Mouse (Mus musculus): Measurements from ENCODE around the gene Txlna.

The Txlna gene

DNA sequence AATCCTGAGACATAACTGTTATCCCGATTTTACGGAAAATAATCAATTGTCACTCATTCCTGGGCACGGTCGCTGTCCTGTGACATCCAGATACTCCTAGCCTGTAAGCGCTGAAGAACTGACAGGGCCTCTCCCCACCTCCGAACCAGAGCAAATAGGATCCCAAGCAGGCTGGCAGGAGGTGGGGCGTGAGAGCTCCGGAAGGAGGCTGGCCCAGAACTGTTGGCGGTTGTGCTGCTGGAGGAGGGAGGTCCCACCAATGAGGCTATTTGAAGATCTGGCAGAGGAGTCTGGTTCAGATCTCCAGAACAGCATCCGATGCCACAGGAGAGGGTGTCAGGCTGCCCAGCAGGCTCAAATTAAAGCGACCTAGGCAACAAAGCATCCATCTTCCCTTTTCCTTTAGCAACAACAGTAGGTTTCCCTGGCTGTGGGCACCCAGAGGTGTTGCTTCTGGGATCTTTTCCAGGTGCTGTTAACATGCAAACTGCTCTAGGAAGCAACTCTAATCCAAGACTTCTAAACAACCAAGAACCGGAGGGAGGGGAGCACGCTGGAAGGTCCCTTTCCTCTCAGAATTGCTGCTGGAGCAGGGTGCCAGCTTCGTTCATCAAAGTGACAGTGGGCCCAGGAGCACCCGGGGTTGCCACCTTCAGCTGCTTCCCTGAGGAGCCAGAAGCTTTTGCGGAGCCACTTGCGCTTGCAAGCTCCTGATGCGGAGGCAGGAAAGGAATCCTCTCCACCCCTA is 16.4 kb downstream of the Txlna start:
- DNase-seq (ENCODE audit: low spot score): peak; percentile 89

- peak; percentile 52 for DNase-seq (ENCODE audit: low spot score)
Measured at GRCm38 (mm10) chr4:129623681-129624091, 17.2 kb downstream of the Txlna start, which contains the start of gene Ccdc28b. TSS of gene Ccdc28b (minus strand) at chr4:129623947.

DNA sequence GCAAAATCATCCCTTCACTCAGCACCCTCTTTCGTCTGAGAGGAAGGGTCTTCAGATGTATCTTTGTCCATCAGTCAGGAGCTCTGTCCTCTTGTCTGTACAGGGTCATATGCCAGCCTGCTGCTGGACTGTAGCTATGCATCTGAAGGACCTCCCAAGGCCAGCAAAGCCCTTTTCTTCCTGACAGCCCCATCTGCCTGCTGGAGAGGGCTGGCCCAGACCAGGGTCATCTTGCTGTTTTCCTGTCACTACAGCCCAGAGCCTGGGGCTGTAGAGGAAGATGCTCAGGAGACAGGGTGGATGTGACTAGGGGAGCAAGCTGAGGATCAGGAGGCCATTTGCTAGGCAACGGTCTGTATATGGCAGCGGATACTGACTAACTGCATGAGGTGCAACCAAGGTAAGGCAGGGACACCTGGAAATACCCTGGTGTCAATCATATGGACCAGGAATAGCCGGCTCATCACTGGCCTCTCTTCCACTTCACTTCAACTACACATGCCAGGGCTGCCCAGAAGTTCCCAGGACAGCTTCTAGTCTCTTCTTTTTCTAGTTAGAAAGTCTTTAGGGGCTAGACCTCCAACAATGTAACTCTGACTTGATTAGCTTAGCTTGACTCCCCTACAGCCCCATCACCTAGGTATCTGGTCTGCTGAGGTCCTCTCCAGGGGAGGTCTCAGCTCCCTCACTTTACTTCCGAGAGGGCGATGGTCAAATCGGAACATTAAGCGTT is 17.9 kb downstream of the Txlna start:
- DNase-seq (ENCODE audit: low spot score): no peak

DNA sequence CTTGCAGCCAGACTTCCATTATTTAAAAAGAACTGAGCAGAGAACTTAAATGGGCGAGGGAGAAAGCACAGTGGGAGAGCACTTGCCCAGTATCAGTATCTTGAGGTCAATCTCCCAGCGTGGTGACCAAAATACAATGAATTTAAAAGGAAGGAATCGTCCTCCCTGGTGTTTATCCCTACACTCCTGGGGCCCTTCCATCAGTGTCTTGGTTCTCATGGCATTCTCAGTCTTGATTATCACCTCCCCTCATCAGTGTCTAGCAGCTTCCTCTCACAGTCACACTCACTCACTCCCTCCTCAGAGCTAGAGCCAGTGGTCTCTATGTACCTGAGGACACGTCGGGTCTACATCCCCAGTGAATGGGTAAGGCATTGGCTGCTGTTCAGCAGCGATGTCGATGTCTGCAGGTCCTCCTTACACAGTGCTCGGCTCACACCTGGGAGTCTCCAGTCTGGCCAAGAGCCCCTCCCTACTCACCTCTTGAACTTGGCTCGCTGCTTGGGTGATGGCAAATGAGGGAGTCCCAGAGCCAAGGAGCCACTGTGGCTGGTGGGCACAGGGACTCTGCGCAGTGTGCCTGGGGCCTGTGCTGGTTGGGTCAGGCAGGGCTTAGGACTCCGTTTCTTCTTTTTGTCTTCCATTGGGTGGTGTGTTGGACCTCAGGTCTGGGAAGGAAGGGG is 18.6 kb downstream of the Txlna start:
- DNase-seq (ENCODE audit: low spot score): no peak

- no peak for DNase-seq (ENCODE audit: low spot score)
Measured at GRCm38 (mm10) chr4:129621283-129621841, 19.5 kb downstream of the Txlna start.

- DNase-seq (ENCODE audit: low spot score): no peak
Measured at GRCm38 (mm10) chr4:129620419-129621282, 20.2 kb downstream of the Txlna start.

DNA sequence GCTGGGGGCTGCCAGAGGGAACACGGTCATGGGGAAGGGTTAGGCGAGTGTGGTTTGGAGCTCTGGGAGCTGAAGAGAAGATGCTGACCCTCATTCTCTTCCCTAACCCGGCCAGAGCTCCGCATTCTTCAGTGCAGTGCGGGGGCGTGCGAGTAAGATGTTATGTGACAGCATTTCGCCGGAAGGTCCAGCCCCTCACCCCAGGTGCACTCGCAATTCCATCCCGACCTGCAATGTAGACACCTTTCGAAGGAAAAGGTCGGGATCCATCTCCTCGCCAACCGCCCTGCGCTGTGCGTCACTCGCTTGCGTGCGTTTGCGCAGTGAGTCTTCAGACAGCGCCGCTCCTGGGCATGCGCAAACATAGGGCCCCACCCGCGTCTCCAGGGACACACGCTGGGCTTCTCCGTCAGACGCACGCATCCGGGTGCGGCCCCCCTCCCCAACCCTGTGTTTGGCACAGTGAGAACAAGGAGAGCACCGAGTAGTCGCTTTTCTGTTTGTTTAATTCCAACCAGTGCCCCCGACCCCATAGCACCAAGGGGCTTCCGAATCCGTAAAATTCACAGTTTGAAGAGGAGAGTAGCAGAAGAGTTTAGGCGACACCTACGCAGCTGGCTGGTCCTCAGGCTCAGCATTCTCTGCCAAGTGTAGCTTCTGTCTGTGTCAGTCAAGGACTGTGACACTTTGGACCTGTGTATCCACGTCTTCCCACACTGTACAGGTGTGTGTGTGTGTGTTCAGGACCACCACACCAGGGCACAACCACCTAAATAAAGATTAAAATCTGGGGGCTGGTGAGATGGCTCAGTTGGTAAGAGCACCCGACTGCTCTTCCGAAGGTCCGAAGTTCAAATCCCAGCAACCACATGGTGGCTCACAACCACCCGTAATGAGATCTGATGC is 21.8 kb downstream of the Txlna start, which contains the start of gene Iqcc:
Gene Iqcc, minus strand, starts transcription at position 314 of the 906 bp plus-strand sequence.
- peak; percentile 95 for DNase-seq (ENCODE audit: low spot score)

DNA sequence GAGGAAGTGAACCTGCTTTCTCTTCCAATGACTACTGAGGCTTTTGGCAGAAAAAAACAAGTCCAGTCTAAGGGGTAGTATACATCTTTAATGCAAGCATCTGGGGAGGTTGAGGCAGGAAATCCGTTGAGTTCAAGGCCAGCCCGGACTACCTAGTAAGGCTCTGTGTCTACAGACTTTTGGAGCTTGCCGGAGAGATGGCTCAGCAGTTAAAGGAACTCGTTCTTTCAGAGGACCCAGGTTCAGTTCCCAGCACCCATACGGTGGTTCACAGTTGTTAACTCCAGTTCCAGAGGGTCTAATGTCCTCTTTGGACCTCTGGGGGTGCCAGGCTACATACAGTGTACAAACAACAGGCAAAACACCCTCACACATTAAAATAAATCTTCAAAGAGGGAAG is 22.8 kb downstream of the Txlna start:
- no peak for DNase-seq (ENCODE audit: low spot score)

- no peak for DNase-seq (ENCODE audit: low spot score)
Measured at GRCm38 (mm10) chr4:129617121-129617641, 23.7 kb downstream of the Txlna start.

GRCm38 (mm10) chr4:129616631-129617030 is 24.2 kb downstream of the Txlna start:
- DNase-seq (ENCODE audit: low spot score): no peak

- DNase-seq (ENCODE audit: low spot score): no peak
Measured at GRCm38 (mm10) chr4:129615801-129616290, 25.0 kb downstream of the Txlna start.

- DNase-seq (ENCODE audit: low spot score): no peak
Measured at GRCm38 (mm10) chr4:129614093-129614492, 26.8 kb downstream of the Txlna start, which contains the start of gene Dcdc2b. TSS of gene Dcdc2b (minus strand) at chr4:129614257.

DNA sequence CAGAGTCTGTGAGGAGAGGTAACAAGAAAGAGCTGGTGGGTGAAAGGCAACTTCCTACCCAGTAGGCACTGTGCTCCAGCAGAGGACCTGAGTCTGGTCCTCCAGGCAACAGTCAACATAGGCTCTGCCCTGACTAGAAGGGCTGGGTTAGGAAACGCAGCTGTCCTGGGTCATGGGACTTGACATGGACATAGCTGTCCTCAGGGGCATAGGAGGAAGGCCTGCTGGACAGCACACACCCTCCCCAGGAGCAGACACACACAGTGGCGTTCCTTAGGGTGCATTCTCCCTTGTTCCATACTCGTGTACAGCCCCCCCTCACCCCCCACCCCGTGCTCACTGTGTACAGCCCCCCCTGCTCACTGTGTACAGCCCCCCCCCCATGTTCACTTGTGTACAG is 30.4 kb downstream of the Txlna start:
- no peak for DNase-seq (ENCODE audit: low spot score)

- DNase-seq (ENCODE audit: low spot score): no peak
Measured at GRCm38 (mm10) chr4:129610026-129610425, 30.8 kb downstream of the Txlna start.

GRCm38 (mm10) chr4:129609139-129609631 is 31.7 kb downstream of the Txlna start:
- DNase-seq (ENCODE audit: low spot score): no peak

DNA sequence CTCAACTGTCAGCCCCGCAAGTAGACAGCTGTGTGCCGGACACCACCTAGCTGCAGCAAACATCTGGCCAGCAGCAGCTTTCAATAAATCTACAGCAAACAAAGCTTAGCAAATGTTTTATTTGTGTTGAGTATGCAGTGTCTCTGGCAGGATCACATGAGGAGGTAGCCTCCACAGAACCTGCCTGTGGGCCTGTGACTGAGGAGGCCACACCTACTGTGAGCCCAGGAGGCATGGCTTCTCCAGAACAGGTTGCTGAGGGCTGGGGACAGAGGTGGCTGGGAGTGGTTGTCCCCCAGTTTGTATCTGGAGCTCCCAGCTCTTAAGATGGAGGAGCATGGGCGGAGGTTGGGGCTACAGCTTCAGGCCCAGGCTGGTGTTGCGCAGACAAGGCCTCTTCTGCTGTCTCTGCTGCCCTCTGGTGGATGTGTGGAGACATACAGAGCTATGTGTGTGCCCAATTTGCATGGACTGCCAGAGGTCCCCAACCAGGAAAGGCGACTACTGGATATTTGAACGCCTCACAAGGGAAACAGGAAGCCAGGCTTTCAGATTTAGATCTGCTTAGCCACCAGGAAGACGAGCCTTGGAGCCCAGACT is 32.3 kb downstream of the Txlna start:
- DNase-seq (ENCODE audit: low spot score): peak; percentile 88

GRCm38 (mm10) chr4:129600233-129601158 is 40.4 kb downstream of the Txlna start, which contains the start of the genes Eif3i and Tmem234:
TSS of gene Eif3i (minus strand) at chr4:129600648.
TSS of gene Tmem234 (plus strand) at chr4:129600668.
- DNase-seq (ENCODE audit: low spot score): peak; percentile 79

DNA sequence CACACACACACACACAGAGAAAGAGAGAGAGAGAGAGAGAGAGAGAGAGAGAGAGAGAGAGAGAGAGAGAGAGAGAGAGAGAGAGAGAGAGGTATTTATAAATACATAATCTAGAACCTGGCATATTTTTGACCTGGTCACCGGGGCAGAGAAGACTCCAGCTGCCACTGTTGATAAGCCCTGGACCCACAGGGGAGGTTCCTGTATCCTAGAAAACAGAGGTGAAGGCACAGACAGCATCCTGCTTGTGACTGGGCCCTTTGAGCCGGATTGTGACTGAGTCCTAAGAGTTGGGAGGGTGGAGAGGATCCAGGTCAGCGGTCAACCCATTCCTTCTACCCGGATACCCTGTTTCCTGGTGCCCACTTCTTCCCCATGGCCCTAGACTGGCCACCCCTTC is 52.0 kb downstream of the Txlna start:
- DNase-seq (ENCODE audit: low spot score): no peak
